ENCODE assay signal across 10 mouse cellular contexts in the genomic region with DNA sequence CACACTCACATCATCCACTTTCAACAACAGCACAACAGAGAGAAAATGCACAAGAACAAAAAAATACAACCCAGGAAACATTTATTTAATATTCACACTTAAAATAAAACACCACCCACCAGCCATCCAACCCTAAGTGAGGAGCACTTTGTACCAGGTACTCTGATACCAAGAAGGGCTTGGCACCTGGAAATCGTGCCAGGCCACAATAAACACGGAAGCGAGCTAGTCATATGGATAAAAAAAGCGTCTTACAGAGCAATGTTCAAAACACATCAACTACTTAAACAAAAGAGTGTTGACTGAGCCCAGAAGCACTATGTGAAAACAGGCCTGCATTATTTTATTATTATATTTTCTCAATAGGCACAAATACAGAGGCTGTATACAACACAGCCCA. TPM values are rescaled to one million over a fixed set of nuclear protein-coding genes. Genes with fewer than 3 reads are reported as not detected.
DNase-seq lines count a peak whose midpoint lies in the region; ATAC-seq lines count a peak whose summit lies in the region.
"Had no signal": no experiment of that assay in that cellular context is flagged by ENCODE, and none has a peak within 500 bp of the region (broad histone marks: within the 10 kb centered on the region; RNA-seq: fewer than 3 reads in every experiment).

No protein-coding gene starts in this region.

- H3K27ac ChIP-seq in hindbrain, embryonic 15.5 days (replicated peaks) = no peak overlapping the region
- no peak overlapping the region for H3K27ac ChIP-seq in hindbrain, embryonic 16.5 days (ENCODE audit: low read depth, low read length)
- no peak overlapping the region for H3K27ac ChIP-seq in midbrain, embryonic 12.5 days (replicated peaks)
- no peak overlapping the region for H3K27ac ChIP-seq in midbrain, embryonic 14.5 days (replicated peaks; ENCODE audit: low read depth, low read length)
- H3K27ac ChIP-seq in macrophage = no peak overlapping the region
- H3K27ac ChIP-seq: heart, embryonic 10.5 days had no signal

- H3K4me1 ChIP-seq in hindbrain, embryonic 15.5 days (replicated peaks) = peaks cover 31% of the 10 kb centered on the region
- peaks cover 29% of the 10 kb centered on the region for H3K4me1 ChIP-seq in hindbrain, embryonic 16.5 days (ENCODE audit: control insufficient read depth, insufficient read depth, low read depth, low read length)
- peaks cover 36% of the 10 kb centered on the region for H3K4me1 ChIP-seq in midbrain, embryonic 12.5 days
- peaks cover 20% of the 10 kb centered on the region for H3K4me1 ChIP-seq in midbrain, embryonic 14.5 days (ENCODE audit: control insufficient read depth, insufficient read depth, low read length)

- peaks cover 58% of the 10 kb centered on the region for H3K79me2 ChIP-seq in macrophage (ENCODE audit: inconsistent target)

- H3K36me3 ChIP-seq in hindbrain, embryonic 15.5 days = no peaks in the 10 kb centered on the region
- no peaks in the 10 kb centered on the region for H3K36me3 ChIP-seq in hindbrain, embryonic 16.5 days (ENCODE audit: control insufficient read depth, insufficient read depth, low read length)
- H3K36me3 ChIP-seq in midbrain, embryonic 12.5 days = no peaks in the 10 kb centered on the region
- no peaks in the 10 kb centered on the region for H3K36me3 ChIP-seq in midbrain, embryonic 14.5 days (ENCODE audit: control insufficient read depth, insufficient read depth, low read length)
- H3K36me3 ChIP-seq in macrophage (ENCODE audit: inconsistent target) = no peaks in the 10 kb centered on the region
- H3K36me3 ChIP-seq: heart, embryonic 10.5 days had no signal

- peak overlapping the region; percentile 91 for H3K4me2 ChIP-seq in hindbrain, embryonic 15.5 days
- no peak overlapping the region for H3K4me2 ChIP-seq in hindbrain, embryonic 16.5 days (ENCODE audit: low read length)
- peak overlapping the region; percentile 97; the same call in 1 of the 2 replicates for H3K4me2 ChIP-seq in midbrain, embryonic 12.5 days (replicated peaks)
- no peak overlapping the region; the same call in 1 of the 2 replicates for H3K4me2 ChIP-seq in midbrain, embryonic 14.5 days (ENCODE audit: low read length)

- H3K9ac ChIP-seq in hindbrain, embryonic 15.5 days = no peak overlapping the region
- no peak overlapping the region for H3K9ac ChIP-seq in hindbrain, embryonic 16.5 days (ENCODE audit: low read depth, low read length)
- no peak overlapping the region for H3K9ac ChIP-seq in midbrain, embryonic 12.5 days (replicated peaks)
- H3K9ac ChIP-seq in midbrain, embryonic 14.5 days (replicated peaks; ENCODE audit: low read length) = no peak overlapping the region

- no peaks in the 10 kb centered on the region for H3K27me3 ChIP-seq in hindbrain, embryonic 15.5 days
- H3K27me3 ChIP-seq in hindbrain, embryonic 16.5 days (replicated peaks; ENCODE audit: control insufficient read depth, insufficient read depth, low read length) = no peaks in the 10 kb centered on the region
- H3K27me3 ChIP-seq in midbrain, embryonic 12.5 days = no peaks in the 10 kb centered on the region
- H3K27me3 ChIP-seq in midbrain, embryonic 14.5 days (ENCODE audit: control insufficient read depth, insufficient read depth, low read length) = no peaks in the 10 kb centered on the region

- ATAC-seq in hindbrain, embryonic 15.5 days (ENCODE audit: low FRiP score, low read depth) = no peak
- no peak for ATAC-seq in hindbrain, embryonic 16.5 days
- ATAC-seq in midbrain, embryonic 12.5 days (ENCODE audit: low FRiP score, low read depth) = no peak
- no peak for ATAC-seq in midbrain, embryonic 14.5 days (ENCODE audit: low FRiP score, low TSS enrichment)

- DNase-seq in midbrain, embryonic 14.5 days = no peak
- DNase-seq in embryo, embryonic 10 days (ENCODE audit: low spot score) = no peak
- DNase-seq in layer of hippocampus, adult 11-12 months (ENCODE audit: low spot score) = no peak
- DNase-seq: adrenal gland, postnatal 14 days; kidney, postnatal 36 days had no signal

- 91% methylated on average over 4 of the region's 4 CpGs for whole genome bisulfite sequencing in hindbrain, embryonic 15.5 days
- 92% methylated on average over 4 of the region's 4 CpGs for WGBS in hindbrain, embryonic 16.5 days
- 93% methylated on average over 4 of the region's 4 CpGs for WGBS in midbrain, embryonic 12.5 days
- 92% methylated on average over 4 of the region's 4 CpGs for WGBS in midbrain, embryonic 14.5 days
- WGBS in macrophage (ENCODE audit: missing documents) = 94% methylated on average over 4 of the region's 4 CpGs

- no peak overlapping the region for H3K4me3 ChIP-seq in hindbrain, embryonic 15.5 days
- no peak overlapping the region for H3K4me3 ChIP-seq in hindbrain, embryonic 16.5 days (ENCODE audit: low read length)
- no peak overlapping the region for H3K4me3 ChIP-seq in midbrain, embryonic 12.5 days
- no peak overlapping the region; the same call in 1 of the 2 replicates for H3K4me3 ChIP-seq in midbrain, embryonic 14.5 days (replicated peaks; ENCODE audit: low read depth, low read length)
- H3K4me3 ChIP-seq in macrophage (ENCODE audit: inconsistent target) = peak overlapping the region; percentile 99; the same call in 1 of the 2 replicates

- H3K9me3 ChIP-seq in hindbrain, embryonic 15.5 days = no peaks in the 10 kb centered on the region
- no peaks in the 10 kb centered on the region for H3K9me3 ChIP-seq in hindbrain, embryonic 16.5 days (ENCODE audit: control insufficient read depth, low read length)
- H3K9me3 ChIP-seq in midbrain, embryonic 12.5 days = no peaks in the 10 kb centered on the region
- no peaks in the 10 kb centered on the region for H3K9me3 ChIP-seq in midbrain, embryonic 14.5 days (ENCODE audit: control insufficient read depth, low read length)
- H3K9me3 ChIP-seq: heart, embryonic 10.5 days had no signal

RNA-seq across cellular contexts. Expression of gene Gan, which starts 1.8 kb away (rescaled TPM):
- polyA plus RNA-seq in hindbrain, embryonic 15.5 days (2015; fragmentation: Nextera tagmentation; extraction: Ambion mirVana) = 3.0 TPM in 2 replicates
- polyA plus RNA-seq in hindbrain, embryonic 16.5 days (2015; fragmentation: Nextera tagmentation; extraction: Ambion mirVana) = 2.8 TPM in 2 replicates
- polyA plus RNA-seq in midbrain, embryonic 12.5 days (2016; fragmentation: Nextera tagmentation; extraction: Ambion mirVana) = 2.6 and 3.2 TPM in 2 replicates
- polyA plus RNA-seq in midbrain, embryonic 14.5 days (2014; fragmentation: Nextera tagmentation; extraction: Ambion mirVana) = 4.9 and 7.1 TPM in 2 replicates
- total RNA-seq in macrophage (2018; cell fraction: chromatin; rRNA removed) = 10 to 100 TPM in 23 of 26 experiments, 1 to 10 TPM in 3; 5.6 to 54.9 (median 23.6) TPM
- 1 to 10 TPM; 1.5 to 9.5 (median 3.4) TPM for total RNA-seq in macrophage (2018; cell fraction: cytosol; rRNA removed)
- total RNA-seq in macrophage (2018; cell fraction: nucleus; rRNA removed) = 10 to 100 TPM in 18 of 26 experiments, 1 to 10 TPM in 8; 4.2 to 37.4 (median 12.9) TPM
- 3.9 to 4.5 TPM (median 4.4 TPM) in 3 replicates for polyA plus RNA-seq in macrophage (2018)

Comparison
In these comparisons a context has a peak if more than half of its experiments do, and no peak if none do; other contexts are left out.
1. H3K4me2 ChIP-seq: peak in hindbrain, embryonic 15.5 days (single experiment) and midbrain, embryonic 12.5 days (single experiment); none in hindbrain, embryonic 16.5 days (single experiment) and midbrain, embryonic 14.5 days (single experiment).